Mouse (Mus musculus): ENCODE measurements around the gene Dhx34. TPM values are rescaled to one million over a fixed set of nuclear protein-coding genes. Genes with fewer than 3 reads are reported as not detected.

Gene Dhx34
- total RNA-seq, 2 experiments from 2014 or later, result 10.1 to 12.2 TPM

DNA sequence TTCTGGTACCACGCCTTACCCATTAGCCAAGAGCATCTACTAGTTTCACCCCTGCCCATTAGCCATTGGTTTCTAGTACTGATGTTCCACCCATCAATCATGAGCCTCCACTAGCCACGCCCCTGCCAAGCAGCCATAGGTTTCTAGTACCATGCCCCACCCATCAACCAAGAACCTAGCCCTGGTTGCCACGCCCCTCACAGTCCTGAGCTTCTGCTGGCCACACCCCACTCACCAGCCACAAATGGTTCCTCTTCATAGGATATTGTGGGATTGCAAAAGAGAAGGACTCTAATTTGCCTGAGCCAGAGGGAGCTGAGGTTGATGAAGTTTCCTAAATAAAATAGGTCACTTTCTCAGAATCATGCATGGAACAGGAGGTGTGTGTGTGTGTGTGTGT, 61.1 kb downstream of the Dhx34 start:
- DNase-seq, result no peak

DNA sequence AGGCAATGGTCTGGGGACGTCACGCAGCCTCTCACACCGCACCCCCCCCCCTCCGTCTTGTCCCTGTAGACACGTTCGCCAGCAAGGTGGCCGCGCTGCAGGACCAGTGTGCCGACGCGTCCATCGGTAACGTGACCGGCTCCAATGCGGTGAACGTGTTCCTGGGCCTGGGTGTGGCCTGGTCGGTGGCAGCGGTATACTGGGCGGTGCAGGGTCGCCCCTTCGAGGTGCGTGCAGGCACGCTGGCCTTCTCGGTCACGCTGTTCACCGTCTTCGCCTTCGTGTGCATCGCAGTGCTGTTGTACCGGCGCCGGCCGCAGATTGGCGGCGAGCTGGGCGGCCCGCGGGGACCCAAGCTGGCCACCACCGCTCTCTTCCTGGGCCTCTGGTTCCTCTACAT, 63.1 kb downstream of the Dhx34 start:
- DNase-seq, result no peak

DNA sequence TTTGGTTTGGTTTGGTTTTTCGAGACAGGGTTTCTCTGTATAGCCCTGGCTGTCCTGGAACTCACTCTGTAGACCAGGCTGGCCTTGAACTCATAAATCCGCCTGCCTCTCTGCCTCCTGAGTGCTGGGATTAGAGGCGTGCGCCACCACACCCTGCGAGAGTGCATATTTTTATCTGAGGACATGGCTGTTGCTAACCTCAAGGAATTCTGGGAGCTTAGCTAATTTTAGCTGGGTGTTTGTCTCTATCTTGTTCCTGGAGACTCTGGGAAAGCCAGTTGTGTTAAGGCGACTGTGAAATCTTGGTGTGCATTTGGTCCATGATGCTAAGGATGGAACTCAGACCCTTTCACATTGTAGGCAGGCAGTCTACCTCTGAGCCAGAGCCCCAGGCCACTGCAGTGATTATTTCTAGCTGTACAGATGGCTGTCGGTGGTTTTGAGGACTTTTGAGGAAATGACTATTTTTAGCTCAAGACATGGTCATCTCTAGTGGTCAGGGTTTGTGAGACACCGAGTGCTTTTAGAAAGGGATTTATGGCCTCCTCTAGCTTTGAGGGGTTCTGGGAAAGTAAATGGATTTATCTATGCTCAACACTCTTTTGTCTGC, 65.6 kb downstream of the Dhx34 start:
- DNase-seq, result no peak

DNA sequence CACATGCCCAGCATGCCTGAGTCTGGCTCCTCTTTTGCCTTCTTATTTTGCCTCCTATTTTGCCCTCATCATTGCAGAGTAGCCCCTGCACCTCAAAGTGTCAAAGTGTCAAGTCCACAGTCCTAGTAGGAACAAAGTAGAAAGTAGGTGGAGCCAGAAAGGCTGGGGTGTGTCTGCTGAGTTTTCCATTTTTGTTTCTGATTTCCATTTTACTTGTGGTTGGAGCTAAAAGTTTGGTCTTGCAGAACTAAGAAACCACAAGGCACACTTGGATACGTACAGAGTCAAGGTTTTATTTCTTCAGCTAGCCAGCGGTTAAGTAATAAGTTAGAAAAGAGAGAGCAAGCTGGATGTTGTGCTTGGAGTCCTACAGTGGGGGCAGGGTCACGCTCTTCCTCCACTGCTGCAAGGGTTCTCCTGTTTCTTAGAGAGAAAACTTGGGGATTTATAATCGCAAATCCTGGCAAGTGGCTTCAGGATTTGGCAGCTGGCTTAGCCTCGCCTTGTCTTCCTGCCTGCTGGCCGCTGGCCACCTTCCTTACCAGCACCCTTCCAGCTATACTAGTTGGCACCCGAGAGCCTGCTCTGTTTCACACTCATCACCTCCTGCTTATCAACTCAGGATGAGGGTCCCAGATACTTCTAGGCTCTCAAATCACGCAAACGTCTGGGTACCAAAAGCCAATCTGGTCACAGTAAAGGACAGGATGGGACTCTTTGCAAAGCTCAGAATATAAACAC, 66.5 kb downstream of the Dhx34 start:
- DNase-seq, result no peak

DNA sequence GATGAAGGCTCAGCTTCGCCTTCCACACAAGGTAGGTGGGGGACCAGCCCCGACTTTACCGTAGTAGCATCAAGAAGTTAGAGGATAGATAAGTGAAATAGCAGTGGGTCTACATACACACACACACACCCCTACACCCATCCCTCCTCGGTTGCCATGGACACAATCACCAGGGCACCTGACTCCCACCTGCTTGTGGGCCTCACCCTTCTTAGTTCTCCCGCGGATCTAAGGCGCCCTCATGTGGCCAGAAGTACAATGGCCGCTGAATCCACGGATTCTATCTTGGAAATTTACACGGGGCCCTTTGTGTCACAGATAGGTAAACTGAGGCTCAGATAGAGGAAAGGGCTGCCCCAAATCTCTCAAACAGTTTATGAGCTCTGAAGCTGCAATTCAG, 68.3 kb downstream of the Dhx34 start:
- DNase-seq, result no peak

DNA sequence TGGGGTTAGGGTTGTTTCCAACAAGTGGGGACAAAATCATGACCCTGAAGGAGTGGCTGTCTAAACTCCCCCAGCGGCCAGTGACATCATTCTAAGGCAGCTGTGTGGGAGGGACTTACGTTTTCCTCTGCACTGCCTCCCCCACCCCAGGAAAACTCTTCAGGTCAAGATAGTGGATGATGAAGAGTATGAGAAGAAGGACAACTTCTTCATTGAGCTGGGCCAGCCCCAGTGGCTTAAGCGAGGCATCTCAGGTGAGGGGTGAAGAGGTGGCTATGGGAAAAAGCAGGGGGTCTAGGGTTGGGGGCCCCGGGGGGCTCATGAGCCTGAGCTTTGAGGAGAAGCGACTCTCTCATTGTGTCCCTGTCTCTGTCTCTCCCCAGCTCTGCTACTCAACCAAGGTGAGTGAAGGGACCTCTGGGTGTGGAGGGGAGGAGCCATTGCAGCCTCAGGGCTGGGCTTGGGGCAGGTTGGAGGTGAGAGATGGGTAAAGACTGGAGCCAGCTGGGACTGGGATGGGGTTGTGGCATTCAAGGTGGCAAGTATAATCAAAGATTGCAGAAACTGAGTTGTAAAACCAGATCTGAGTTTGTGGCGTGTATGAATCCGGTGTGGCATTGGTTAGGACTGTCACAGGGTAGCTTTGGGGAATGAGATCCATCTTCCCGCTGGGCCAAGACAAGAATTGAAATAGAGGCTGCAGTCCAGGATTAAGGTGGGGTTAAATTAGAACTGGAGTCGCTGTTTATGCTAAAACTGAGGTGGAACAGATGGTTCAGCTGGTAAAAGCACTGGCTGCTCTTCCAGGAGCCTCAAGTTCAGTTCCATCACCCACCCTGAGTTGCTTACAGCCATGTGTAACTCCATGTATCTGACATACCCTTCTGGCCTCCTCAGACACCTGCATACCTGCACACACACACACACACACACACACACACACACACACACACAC, 71.4 kb downstream of the Dhx34 start:
- no peak for DNase-seq

DNA sequence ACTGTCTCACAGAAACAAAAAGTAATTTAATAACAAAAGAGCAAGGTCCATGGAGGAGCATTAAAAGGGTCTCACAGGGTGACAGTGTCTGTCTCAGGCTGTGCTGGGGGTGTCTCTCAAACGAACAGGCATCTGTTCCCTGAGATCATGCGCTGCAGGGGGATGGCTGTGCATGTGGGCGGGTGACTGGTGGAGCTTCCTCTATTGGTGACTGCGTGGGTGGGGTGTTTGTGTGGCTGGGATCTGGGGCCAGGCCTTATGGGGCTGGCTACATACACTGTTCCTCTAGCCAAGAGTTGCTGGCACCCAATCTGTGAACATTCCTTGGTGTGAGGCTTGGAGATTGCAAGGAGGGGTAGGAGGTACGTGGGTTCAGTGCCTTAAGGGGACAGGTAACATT, 72.6 kb downstream of the Dhx34 start:
- peak; percentile 82 to 85 for DNase-seq

DNA sequence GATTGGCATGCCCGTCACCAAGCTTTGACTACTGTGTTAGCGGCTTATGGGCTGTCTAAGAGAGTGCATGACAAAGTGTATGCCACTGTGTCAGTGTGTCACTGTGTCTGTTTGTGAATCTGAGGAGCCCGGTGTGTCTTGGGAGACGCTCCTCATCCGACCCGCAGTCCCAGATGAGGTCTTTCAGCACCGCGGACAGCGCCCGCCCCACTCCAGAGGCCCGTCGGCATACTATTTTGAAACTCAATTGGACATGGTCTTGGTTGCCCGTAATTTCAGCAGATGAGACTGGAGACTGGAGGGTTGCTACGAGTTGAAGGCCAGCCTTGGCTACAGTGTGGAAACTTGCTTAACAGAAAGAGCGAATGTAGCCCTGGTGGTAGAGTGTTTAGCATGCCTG, 74.2 kb downstream of the Dhx34 start:
- DNase-seq, result no peak

Other genes with a start within 250 kb of the Dhx34 start
- gene Bicra, start 174.1 kb downstream of the Dhx34 start, total RNA-seq (2021), result 10 to 100 TPM; 19.5 to 21.9 TPM
- gene Zfp541, start 160.2 kb downstream of the Dhx34 start, total RNA-seq (2021), result under 1 TPM; 0.67 to 0.83 TPM
- 100 to 1,000 TPM; 272 to 282 TPM for gene Napa, start 123.6 kb downstream of the Dhx34 start, total RNA-seq (2021)
- 10 to 100 TPM; 32.0 to 37.8 TPM for gene Kptn, start 102.1 kb downstream of the Dhx34 start, total RNA-seq (2021)
- gene Slc8a2, start 92.2 kb downstream of the Dhx34 start, total RNA-seq (2021), result 100 to 1,000 TPM; 286 to 292 TPM
- 10 to 100 TPM; 36.1 to 44.0 TPM for gene Meis3, start 46.9 kb downstream of the Dhx34 start, total RNA-seq (2021)
- gene C5ar2, start 22.1 kb upstream of the Dhx34 start, total RNA-seq (2021), result under 1 TPM; 0.35 to 0.60 TPM
- gene C5ar1, start 37.5 kb upstream of the Dhx34 start, total RNA-seq (2021), result 1 to 10 TPM in 1 of 2 experiments, under 1 TPM in 1; 0.62 to 1.9 TPM
- gene Inafm1, start 51.6 kb upstream of the Dhx34 start, total RNA-seq (2021), result 10 to 100 TPM; 31.2 to 33.0 TPM
- gene Ccdc9, start 64.8 kb upstream of the Dhx34 start, total RNA-seq (2021), result 10 to 100 TPM; 69.0 to 77.7 TPM
- gene Bbc3, start 86.4 kb upstream of the Dhx34 start, total RNA-seq (2021), result 10 to 100 TPM; 11.3 to 13.0 TPM
- gene Sae1, start 165.8 kb upstream of the Dhx34 start, total RNA-seq (2021), result 10 to 100 TPM; 88.7 to 97.5 TPM
- gene Zc3h4, start 178.9 kb upstream of the Dhx34 start, total RNA-seq (2021), result 10 to 100 TPM; 54.7 to 60.4 TPM
- gene Tmem160, start 230.7 kb upstream of the Dhx34 start, total RNA-seq (2021), result 10 to 100 TPM; 61.4 to 77.2 TPM

Measured in layer of hippocampus, postnatal 36 days (tissue).